Mouse (Mus musculus) brain, embryonic 18.5 days (tissue): ENCODE results near the gene Nsg2.

Source experiments
- DNase-seq: peaks from one replicate; pipeline ENCODE4 v3.0.0-alpha.2; 2012; ENCODE audit warnings: low read depth, low spot score

The Nsg2 gene

DNA sequence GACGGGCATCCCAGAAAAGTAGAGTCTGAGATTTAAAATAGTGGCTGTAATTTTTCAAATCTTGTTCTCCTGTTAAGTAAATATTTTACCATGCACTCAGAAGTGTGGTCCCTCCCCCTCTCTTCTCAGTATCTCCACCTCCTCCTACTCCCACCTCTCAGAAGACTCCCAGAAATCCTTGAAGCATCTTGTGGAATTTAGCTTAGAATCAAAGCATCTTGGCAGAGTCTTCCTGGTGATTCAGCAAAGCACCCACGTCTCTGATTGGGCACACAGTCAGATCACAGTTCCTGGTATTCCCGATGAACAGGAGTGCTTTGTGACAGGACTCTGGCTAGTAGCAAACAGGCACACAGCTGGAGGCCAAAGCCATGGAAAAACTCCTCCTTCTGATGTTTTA lies 83.2 kb downstream of the Nsg2 start:
- DNase-seq, result no peak

DNA sequence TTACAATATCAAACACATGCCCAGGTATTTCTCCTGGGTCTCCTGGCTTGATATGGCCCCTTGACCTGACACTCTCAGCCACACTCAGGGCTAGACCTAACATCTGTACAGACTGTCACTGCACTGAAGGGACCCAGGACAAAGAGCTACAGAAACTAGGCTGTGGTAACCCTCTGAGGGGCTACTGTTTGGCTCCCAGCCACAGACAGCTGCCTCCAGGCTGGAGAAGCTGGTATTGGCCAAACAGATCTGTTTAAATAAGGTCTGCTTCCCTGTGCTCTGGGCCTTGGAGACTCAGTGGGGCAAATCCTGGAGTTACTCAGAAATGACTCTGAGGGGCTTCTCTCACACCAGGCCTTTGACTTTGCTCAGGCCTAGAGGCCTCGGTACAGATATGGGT lies 86.3 kb downstream of the Nsg2 start:
- no peak for DNase-seq

DNA sequence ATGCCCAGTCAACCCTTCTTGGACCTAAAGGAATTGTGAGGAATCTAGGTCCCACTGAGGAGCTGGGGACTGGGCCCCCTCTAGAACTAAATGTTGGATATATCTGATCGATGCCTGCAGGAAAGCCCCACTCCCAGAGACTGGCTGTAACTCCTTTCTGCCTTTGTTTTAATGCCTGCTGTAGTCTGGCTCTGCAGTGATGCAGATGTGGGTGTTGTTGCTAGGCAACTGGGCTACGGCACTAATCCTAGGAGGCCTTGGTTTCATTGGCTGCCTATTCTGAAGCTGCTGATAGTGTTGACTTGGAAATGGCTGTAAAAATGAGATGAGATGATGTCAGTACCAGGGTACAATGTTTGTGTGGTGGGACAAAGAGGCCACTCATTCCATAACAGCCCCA lies 87.1 kb downstream of the Nsg2 start:
- DNase-seq, result peak; percentile 89

DNA sequence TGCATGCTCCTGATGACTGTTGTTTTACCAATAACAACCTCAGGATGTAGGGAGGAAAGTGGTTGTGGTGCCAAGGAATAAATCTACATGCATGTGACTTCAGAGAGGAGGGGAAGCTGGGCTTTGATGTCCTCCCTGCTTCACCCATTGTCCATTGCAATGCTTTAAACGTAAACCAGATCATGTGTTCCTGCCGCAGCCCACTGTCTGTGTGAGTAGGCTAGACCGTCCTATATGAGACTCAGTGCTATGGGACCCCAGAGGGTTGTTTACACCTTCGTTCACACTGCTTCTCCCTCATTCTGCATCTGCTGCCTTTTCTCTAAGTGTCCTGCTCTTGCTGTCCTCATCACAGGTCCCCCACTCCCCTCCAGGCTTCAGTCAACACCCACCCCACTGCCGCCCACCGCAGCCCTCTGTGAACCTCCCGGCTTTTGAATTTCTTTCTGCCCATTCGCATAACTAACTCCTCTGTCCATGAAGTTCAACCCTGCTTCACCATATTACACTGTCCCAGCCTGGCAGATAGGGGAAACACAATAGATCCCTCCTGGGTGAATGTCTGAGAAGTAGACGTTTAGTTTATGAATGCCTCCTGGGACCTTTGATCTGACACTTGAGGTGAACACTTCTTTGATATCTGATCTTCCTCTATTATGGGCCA lies 87.6 kb downstream of the Nsg2 start:
- no peak for DNase-seq

DNA sequence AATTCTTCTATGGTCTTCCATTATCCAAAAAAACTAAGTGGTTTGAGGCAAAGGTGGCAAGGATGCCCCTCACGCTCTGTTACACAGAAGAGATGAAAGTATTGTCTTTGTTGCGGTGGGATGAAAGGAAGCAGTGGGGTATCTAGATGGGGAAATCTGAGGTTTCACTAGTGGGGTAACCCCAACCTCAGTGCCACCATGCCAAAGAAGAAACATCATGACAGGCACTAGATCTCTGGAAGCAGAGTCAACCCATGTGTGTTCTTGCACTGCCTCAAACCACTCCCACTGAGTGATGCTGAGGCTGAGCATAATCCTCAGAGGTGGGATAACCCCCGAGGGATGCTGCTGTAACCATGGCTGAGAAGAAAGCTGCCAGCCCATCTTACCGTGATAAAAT lies 95.5 kb downstream of the Nsg2 start:
- no peak for DNase-seq

DNA sequence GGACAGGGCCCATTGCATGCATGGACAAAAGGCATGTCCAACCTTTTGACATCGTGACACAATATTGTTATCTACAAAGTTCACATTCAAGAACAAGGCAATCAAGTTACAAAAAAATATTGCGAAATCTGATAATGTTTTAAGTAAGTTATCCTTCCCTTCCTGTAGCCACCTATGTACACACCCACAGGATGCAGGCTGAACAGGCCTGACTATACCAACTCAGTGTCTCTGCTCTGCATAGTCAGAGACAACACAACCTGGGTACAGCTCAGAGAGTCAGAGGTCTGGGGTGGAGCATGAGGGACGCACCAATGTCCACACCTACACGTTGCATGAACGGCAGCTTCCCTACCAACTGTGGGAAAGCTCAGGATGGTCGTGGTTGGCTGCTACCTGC lies 96.1 kb downstream of the Nsg2 start:
- no peak for DNase-seq

DNA sequence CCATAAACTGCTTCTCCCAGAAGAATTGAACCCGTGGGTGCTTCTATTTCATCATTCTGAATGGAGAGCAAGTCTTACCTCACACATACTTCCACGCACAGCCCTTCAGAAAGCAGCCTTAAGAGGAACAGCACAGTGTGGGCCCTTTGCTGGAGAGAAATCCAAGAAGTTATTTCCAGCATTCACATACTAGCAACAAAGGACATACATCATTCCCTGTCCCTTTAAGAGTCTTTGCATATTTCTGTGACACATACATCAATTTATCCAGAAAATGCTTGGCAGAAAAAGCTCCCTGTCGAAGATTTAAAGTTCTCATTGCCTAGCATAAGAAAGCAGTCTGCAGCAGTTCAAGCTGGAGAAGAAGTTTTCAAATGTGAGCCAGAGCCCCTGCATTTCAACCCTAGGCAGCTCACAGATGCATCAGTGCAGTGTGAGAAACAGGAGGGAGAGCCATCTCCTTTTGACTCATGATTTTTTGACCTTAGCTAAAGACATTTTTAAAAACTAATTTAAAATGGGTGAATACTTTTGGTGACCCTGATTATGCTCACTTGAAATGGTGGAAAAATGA lies 100.9 kb downstream of the Nsg2 start:
- DNase-seq, result no peak

DNA sequence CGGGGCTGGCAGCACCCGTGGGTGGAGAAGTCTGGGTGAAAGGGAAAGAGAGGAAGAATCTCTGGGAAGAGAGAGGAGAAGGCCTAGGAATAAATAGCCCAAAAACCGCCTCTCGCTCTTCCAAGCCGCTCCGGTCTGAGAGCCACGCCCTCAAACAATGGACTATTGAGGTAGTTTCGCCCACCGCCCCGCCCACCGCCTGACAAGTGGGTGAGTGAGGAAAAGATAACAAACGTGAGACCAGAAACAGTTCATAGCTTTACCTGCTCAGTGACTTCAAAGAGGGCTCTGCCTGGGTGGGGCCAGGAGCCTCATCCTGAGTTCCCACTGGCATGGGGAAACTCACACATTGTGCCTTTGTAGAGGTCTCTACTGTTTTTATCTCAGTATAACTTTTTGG lies 102.7 kb downstream of the Nsg2 start:
- no peak for DNase-seq

DNA sequence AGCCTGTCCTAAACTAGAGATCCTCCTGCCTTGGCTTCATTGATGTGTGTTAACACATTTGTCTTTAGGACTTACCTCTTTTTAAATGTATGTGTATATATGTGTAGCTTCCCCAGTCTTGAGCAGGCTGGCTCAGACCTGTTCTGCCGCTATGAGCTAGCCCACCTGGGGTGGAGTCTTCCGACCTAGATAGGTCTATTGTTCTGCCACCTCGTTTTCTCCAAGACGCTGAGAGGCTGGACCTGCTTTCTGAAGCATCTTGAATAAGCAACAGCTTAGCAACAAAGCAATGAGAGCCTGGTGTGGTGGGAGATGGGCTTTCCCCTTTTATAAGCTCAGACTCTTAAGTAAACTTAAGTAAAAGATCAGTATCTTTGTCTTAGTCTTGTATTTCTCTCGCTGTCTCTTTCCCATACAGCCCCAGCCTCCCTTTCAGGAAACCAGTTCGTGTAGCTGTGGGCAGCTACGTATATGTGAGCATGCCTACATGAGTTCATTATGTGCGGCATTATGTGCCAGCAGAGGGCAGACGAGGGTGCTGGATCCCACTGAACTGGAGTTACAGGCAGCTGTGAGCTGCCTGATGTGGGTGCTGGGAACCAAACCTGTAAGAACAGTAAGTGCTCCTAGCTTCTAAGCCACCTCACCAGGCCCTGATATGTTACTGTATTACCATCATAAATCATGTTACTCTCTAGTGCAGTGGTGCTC lies 104.3 kb downstream of the Nsg2 start:
- no peak for DNase-seq

DNA sequence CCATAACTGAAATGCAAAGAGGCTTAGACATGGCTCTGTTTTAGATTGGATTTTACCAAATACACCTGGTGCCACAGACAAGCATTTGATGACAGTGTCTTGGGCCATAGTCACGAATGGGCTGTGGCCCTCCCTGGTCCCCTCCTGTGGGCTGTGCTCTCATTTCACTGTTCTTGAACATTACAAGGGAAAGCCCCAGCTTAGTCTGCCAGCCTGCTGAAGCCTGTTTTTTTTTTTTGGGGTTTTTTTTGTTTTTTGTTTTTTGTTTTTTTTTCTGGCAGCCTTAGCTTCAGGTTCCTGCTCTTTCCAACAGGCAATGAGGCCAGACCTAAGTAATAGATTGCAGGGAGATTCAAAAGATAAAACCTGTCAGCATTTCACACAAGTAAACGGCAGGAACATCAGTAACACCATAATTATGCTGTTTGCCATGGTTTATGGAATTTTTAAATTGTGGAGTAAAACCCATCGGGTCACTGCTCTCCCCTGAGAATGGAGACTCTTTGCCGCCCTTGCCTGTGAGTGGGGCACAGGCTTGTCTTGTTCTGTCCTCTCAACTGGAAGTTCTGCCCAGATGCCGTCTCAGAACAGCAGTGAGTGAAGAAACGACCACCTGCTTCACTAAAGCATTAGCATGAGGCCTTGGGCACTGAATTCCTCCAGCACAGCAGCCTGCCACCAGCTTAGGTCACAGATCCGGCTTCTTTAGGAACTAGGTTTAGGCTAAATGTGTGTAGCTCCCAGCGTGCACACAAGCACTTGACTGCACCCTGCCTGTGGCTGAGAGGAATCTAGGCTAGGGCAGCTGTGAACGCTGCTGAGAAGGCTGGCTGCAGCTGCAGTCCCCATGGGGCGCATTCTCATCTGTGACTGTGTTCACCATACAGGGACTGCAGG lies 105.7 kb downstream of the Nsg2 start:
- DNase-seq, result no peak

DNA sequence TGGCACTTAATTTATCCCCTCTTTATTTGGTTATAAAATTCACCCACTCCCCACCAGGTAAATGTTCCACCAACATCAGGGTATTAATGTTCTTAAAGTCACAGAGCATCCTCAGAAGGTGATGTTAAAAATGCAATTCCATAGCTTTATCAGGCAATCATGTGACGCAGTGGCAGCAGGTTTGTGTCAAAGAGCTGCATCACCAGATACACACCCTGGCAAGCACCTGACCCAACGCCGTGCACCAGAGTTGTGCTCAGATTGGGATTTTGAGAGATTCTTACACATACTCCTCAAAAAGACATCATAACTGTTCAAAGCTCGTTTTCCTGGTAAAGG lies 106.4 kb downstream of the Nsg2 start:
- DNase-seq, result no peak

DNA sequence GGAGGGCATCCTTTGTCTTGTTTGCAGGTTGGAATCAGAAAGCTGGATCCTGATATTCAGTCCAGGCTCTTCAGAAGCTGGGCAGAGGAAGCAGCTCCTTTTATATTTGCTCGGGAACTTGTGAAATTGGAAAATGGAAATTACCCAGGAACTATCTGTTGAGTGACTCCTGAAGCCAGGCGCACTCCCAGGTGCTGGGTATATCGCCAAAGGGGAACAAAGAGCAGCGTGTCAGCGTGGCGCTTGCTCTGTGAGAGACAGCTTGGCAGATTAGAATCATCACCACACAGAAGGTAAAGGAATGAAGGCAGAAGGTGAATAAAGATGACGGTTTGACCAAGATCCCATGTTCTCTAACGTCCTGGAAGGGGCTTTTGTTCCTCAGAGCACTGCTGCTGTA lies 108.2 kb downstream of the Nsg2 start:
- DNase-seq, result no peak
